Mouse (Mus musculus) neutrophil, adult 59 days (primary cell): ENCODE data around the gene Ddx46. TPM values are rescaled to one million over a fixed set of nuclear protein-coding genes. Genes with fewer than 3 reads are reported as not detected.

Experiments
- total RNA-seq, 2 experiments: library from RNA; stranded (reverse); gene quantifications; 1 replicate in 1 of 2; 2 replicates in 1 of 2; pipeline ENCODE4 v1.2.4; 2023

The Ddx46 gene
- 10 to 100 TPM; 34.6 to 38.5 TPM for total RNA-seq

DNA sequence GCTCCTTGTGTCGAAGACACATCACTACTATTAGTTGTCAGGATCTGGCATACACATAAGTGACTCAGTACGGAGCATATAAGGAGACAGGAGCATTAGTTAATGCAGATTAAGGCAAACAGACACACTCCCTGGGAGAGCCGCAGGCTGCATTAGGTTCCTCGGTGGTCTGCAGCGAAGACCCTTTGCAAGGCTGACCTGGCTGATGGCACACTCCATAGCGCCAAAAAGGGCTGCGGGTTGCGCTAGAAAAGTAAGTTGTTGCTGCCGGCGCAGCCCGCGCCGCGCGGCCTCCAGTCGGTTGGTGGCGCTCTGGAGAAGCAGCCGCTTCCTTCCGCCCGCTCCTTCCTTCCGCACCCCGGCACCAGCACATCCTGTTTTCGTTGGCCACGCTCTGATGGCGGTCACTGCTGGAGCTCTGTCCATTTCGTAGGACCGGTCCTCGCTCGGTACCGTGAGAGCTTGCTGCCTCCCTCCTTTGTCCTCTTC is at the start of gene Ddx46:
TSS of gene Ddx46 (plus strand) at position 389 of the 489 bp plus-strand sequence.

DNA sequence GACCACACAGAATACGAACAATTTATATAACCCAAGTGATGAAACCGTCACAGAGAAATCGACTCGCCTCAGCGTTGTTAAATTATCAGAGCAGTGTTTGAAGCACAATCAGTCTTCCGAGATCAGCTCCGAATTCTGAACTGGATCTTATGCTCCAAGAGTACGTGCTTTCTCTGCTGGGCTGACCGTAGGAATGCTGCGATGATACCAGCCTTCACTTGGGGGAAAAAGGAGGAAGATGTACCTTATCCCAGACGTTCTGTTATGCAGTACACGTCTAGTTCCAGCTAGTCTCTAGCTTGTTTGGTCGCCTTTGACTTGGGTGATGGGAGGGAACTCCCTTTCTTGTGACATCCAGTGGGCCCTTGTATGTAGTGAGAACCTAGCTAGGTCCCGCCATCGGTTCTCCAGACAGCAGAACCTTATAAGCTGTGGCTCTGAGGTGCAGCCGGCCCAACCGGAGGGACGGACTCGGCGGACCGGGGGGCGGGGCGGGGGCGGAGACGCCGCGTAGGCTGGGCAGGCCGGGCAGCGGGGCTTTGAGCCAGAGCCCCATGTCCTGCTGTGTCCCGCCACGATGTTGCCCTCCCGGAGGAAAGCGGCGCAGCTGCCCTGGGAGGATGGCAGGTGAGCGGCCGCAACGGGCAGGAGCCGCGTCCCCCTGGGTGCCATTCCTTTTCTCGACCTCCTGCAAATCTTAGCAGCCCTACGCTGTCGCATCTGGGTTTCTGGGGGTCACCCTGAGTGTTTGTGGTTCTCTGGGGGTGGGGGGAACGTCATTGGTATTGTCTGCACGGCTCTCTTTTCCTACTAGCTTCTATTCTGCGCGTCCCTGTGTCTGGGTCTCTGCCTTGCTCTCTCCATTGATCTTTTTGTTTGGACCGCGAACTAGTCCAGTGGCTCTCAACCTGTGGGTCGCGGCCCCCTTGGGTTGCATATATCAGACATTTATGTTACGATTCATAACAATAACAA is 35.0 kb upstream of the Ddx46 start, which contains the start of gene B4galt7:
TSS of gene B4galt7 (plus strand) at position 331 of the 975 bp plus-strand sequence.

DNA sequence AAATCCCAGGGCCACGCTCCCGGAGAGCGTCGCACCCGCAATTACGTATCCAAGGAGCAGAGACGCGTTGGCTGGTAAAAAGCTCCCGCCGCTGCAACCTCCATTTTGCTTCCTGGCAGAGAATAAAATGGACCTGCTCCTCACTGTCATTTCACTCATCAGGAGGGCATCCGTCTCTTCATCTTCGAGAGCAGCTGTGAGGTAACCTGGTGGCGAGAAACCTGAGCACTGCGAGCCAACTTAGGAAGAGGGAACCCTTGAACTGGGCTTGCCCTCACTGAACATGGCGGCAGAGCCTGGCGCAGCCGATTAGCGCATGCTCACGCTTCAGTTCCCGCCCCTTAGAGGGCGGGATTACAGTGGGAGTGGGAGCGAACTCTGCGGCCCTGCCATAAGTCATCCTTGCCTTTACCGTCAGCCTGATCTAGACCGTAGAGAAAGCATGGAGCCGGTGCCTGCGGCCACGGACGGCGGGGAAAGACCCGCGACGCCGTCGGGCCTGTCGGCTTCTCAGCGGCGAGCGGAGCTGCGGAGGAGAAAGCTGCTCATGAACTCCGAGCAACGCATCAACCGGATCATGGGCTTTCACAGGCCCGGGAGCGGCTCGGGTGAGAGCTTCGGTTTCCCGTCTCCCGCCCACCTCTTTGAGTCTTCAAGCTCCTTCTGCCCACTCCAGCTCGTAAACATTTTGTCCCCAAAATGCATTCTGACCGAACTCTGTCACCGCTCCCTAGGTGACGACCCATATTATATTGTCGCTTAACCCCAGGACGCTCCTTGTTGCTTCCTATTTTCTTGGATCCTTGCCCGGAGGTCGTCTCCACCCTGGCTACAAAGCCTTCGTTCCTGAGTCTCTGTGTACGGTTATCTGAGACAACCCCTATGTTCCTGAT is 11.9 kb upstream of the Ddx46 start, which contains the start of gene Caml:
TSS of gene Caml (plus strand) at position 357 of the 893 bp plus-strand sequence.

DNA sequence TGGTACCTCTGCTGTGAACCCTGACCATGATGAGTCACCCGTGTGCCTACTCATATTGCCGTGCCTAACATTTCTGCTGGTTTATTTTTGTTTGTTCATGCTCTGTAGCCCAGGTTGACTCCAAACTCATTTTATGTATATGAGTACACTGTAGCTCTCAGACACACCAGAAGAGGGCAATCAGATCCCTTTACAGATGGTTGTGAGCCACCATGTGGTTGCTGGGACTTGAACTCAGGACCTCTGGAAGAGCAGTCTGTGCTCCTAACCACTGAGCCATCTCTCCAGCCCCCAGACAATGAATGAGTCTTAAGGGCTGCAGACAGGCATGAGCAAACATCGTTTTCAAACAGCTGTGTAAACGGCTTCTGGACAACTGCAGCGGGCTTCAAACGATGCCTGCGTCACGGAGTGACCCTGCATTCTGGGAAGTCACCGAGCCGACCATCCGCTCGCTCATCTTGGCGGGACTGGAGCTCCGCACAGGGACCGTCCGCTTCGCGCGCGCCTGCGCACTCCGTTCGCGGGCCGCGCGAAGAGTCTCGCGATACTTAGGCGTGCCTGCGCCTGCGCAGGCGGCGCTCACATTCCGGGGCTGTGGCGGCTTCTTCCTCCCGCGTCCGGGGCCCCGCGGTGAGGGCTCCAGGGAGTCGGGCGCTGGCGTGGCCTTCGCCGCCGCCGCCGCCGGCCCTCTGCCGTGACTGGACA is 57.9 kb downstream of the Ddx46 start, which contains the start of gene B230219D22Rik:
TSS of gene B230219D22Rik (plus strand) at position 590 of the 708 bp plus-strand sequence.

DNA sequence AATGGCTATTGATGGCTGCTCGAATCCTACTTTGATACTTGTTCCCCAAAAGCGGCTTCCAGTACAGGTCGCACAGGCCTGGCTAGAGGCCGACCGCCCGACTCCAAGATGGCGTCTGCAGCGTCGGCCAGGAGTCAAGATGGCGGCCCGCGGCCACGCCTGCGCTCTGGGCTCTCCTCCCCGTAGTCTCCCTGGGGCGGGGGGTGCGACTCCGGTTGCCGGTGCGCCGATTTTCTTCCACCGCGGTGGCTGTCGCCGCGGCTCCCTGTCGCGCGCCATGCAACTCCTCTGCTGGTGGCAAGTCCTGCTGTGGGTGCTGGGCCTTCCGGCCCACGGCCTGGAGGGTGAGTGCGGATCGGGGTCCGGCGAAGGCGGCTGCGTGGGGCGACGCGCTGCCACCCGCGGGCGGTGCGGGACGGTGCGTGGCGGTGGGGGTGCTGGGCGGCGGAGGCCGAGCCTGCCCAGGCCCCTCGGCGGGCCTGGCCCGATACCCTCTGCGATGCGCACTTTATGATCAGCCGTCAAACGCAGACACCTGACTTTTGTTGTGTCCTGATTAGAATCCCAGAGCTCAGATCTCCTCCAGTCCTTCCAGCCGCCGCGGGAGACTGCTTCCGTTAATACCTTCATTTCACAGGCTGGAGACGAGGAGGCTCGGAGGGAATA is 79.8 kb downstream of the Ddx46 start, which contains the start of gene Txndc15:
TSS of gene Txndc15 (plus strand) at position 150 of the 666 bp plus-strand sequence.

DNA sequence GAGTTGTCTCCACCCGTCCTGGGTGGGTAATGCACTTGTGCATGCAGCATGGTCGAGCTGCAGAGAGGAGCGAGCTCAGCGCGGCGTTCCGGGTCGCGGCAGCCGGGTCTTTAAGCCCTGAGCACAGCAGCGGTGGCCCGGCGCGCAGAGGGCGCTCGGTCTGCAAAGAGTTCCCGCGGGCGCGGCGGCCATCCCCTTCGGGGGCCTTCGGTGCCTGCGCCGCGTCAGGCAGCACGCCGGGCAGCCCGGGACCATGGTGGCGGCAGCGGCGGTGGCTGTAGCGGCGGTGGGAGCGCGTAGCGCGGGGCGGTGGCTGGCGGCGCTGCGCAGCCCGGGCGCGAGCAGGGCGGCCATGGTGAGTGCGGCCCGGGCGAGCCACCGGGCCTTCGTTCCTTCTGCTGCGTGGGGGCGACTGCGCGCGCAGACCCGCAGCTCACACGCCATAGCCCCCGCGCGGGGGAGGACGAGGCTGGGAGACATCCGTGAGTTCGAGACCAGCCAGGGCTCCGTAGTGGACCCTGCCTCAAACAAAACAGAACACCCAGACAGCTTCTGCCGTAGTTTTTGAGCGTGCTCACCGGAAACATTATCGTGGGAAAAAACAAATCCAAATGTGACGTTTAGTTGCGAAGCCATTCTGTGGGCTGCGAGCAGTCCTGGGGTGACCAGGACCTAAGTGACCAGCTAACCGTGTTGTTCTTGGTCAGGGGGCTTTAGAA is 92.5 kb downstream of the Ddx46 start, which contains the start of gene Pcbd2:
TSS of gene Pcbd2 (plus strand) at position 249 of the 719 bp plus-strand sequence.

Other genes starting within 250 kb of the Ddx46 start
- gene Slc34a1, start 236.8 kb upstream of the Ddx46 start, total RNA-seq: not detected
- not detected for gene Pfn3, start 219.8 kb upstream of the Ddx46 start, total RNA-seq
- gene F12, start 208.2 kb upstream of the Ddx46 start, total RNA-seq: 1 to 10 TPM; 2.2 TPM
- 100 to 1,000 TPM; 211 to 221 TPM for gene Grk6, start 190.0 kb upstream of the Ddx46 start, total RNA-seq
- 10 to 100 TPM in 1 of 2 experiments, 1 to 10 TPM in 1; 8.3 to 10.5 TPM for gene Prr7, start 170.8 kb upstream of the Ddx46 start, total RNA-seq
- gene Dbn1, start 146.9 kb upstream of the Ddx46 start, total RNA-seq: under 1 TPM; 0.20 to 0.47 TPM
- 100 to 1,000 TPM; 107 to 126 TPM for gene Pdlim7, start 121.4 kb upstream of the Ddx46 start, total RNA-seq
- gene Dok3, start 105.7 kb upstream of the Ddx46 start, total RNA-seq: 100 to 1,000 TPM; 326 to 337 TPM
- gene Ddx41, start 98.4 kb upstream of the Ddx46 start, total RNA-seq: 10 to 100 TPM; 36.1 to 39.6 TPM
- gene Fam193b, start 63.9 kb upstream of the Ddx46 start, total RNA-seq: 10 to 100 TPM; 84.2 to 84.9 TPM
- gene Tmed9, start 61.3 kb upstream of the Ddx46 start, total RNA-seq: 10 to 100 TPM; 61.5 to 73.1 TPM
- 10 to 100 TPM in 1 of 2 experiments, 1 to 10 TPM in 1; 10.0 to 10.5 TPM for gene B4galt7, start 35.1 kb upstream of the Ddx46 start, total RNA-seq
- 10 to 100 TPM; 11.4 to 12.8 TPM for gene Caml, start 12.0 kb upstream of the Ddx46 start, total RNA-seq
- 10 to 100 TPM; 24.5 to 28.5 TPM for gene B230219D22Rik, start 58.1 kb downstream of the Ddx46 start, total RNA-seq
- 10 to 100 TPM; 11.3 to 17.6 TPM for gene Txndc15, start 79.6 kb downstream of the Ddx46 start, total RNA-seq
- 10 to 100 TPM; 36.2 to 37.8 TPM for gene Pcbd2, start 92.3 kb downstream of the Ddx46 start, total RNA-seq
- not detected for gene Catsper3, start 149.5 kb downstream of the Ddx46 start, total RNA-seq
- not detected for gene Pitx1, start 201.2 kb downstream of the Ddx46 start, total RNA-seq